Mouse (Mus musculus) heart, embryonic 13.5 days (tissue): ENCODE measurements around the gene Clec4g. TPM values are rescaled to one million over a fixed set of nuclear protein-coding genes. Genes with fewer than 3 reads are reported as not detected.

Experiments
- ATAC-seq: fragments of 200-750 bp; cut with Nextera tagmentation; 2 replicates; pipeline ENCODE4 v1.8.0; 2017; ENCODE audit warnings: moderate TSS enrichment; ENCODE audit not compliant: insufficient number of reproducible peaks, low FRiP score, low TSS enrichment; ENCODE audit errors: extremely low read depth
- H3K27ac ChIP-seq: fragments of 300-500 bp; sonication (generic); replicated peaks from 2 replicates; pipeline ENCODE4 v1.5.1; 2015; ENCODE audit warnings: moderate library complexity, mild to moderate bottlenecking, inconsistent platforms
- H3K27me3 ChIP-seq: fragments of 300-500 bp; sonication (generic); replicated peaks from 2 replicates; pipeline ENCODE4 v1.6.1; 2015; ENCODE audit warnings: mild to moderate bottlenecking, inconsistent platforms
- H3K36me3 ChIP-seq: fragments of 300-500 bp; sonication (generic); 2 replicates; pipeline ENCODE4 v1.6.1; 2015; ENCODE audit warnings: mild to moderate bottlenecking, inconsistent platforms
- H3K4me1 ChIP-seq: fragments of 300-500 bp; sonication (generic); 2 replicates; pipeline ENCODE4 v1.6.1; 2015; ENCODE audit warnings: inconsistent platforms
- H3K4me2 ChIP-seq: fragments of 300-500 bp; sonication (generic); 2 replicates; pipeline ENCODE4 v1.6.1; 2015; ENCODE audit warnings: inconsistent platforms, mild to moderate bottlenecking, moderate library complexity
- H3K4me3 ChIP-seq: fragments of 300-500 bp; sonication (generic); 2 replicates; pipeline ENCODE4 v1.5.1; 2015; ENCODE audit warnings: moderate library complexity, mild to moderate bottlenecking, inconsistent platforms
- H3K9ac ChIP-seq: fragments of 300-500 bp; sonication (generic); 2 replicates; pipeline ENCODE4 v1.6.1; 2015; ENCODE audit warnings: inconsistent platforms, mild to moderate bottlenecking, moderate library complexity
- H3K9me3 ChIP-seq: fragments of 300-500 bp; sonication (generic); 2 replicates; pipeline ENCODE4 v1.6.1; 2016; ENCODE audit warnings: inconsistent platforms
- WGBS: fragments of 180-500 bp; shearing (Covaris S2); methylation state at CpG from one replicate; pipeline ENCODE4 v1.1.7; 2015; ENCODE audit warnings: mixed read lengths; 5-methylcytosine and 5-hydroxymethylcytosine counted together
- polyA plus RNA-seq: library from polyadenylated mRNA; unstranded; fragments of >200 nt; fragmentation: Nextera tagmentation; extraction: Ambion mirVana; gene quantifications from 2 replicates; pipeline ENCODE4 v1.2.1, GENCODE M21; 2015

The Clec4g gene
- polyA plus RNA-seq, 1 experiment from 2014 or later, result 3.7 TPM

- WGBS, result 49% methylated on average over 7 of the region's 7 CpGs
- Histone ChIP-seq H3K9me3 (no peaks in the 10 kb centered on the region), H3K9ac (no peak overlapping the region), H3K4me2 (no peak overlapping the region), H3K36me3 (no peaks in the 10 kb centered on the region), H3K27ac (no peak overlapping the region), H3K4me1 (no peaks in the 10 kb centered on the region), H3K4me3 (no peak overlapping the region), H3K27me3 (no peaks in the 10 kb centered on the region)
- ATAC-seq, result no peak
These were observed 12.8 kb downstream of the Clec4g start for GRCm38 (mm10) chr8:3707611-3708010.

- no peak overlapping the region for H3K4me3 ChIP-seq
- no peaks in the 10 kb centered on the region for H3K27me3 ChIP-seq
- H3K27ac ChIP-seq, result no peak overlapping the region
- no peak overlapping the region for H3K9ac ChIP-seq
- H3K9me3 ChIP-seq, result no peaks in the 10 kb centered on the region
- 39% methylated on average over 4 of the region's 4 CpGs for WGBS
- H3K36me3 ChIP-seq, result no peaks in the 10 kb centered on the region
- no peak overlapping the region for H3K4me2 ChIP-seq
- no peaks in the 10 kb centered on the region for H3K4me1 ChIP-seq
- no peak for ATAC-seq
These were observed 14.7 kb downstream of the Clec4g start for GRCm38 (mm10) chr8:3705711-3706110.

- H3K9ac ChIP-seq, result no peak overlapping the region
- H3K36me3 ChIP-seq, result no peaks in the 10 kb centered on the region
- no peak overlapping the region for H3K27ac ChIP-seq
- no peak overlapping the region for H3K4me2 ChIP-seq
- no peak for ATAC-seq
- H3K27me3 ChIP-seq, result no peaks in the 10 kb centered on the region
- H3K4me3 ChIP-seq, result no peak overlapping the region
- no peaks in the 10 kb centered on the region for H3K9me3 ChIP-seq
- WGBS, result 100% methylated on average over 1 of the region's 1 CpGs
- H3K4me1 ChIP-seq, result no peaks in the 10 kb centered on the region
These were observed 19.0 kb downstream of the Clec4g start for GRCm38 (mm10) chr8:3701491-3701890.

- no peaks in the 10 kb centered on the region for H3K36me3 ChIP-seq
- no peak within 1 kb of the TSS for H3K4me2 ChIP-seq
- ATAC-seq, result no peak
- no peak within 1 kb of the TSS for H3K9ac ChIP-seq
- no peak within 1 kb of the TSS for H3K27ac ChIP-seq
- 0 out of 2 replicates have a peak, but pooled peaks cover 3% of the 10 kb centered on the region for H3K27me3 ChIP-seq
- 81% methylated on average over 3 of the region's 3 CpGs for WGBS
- H3K9me3 ChIP-seq, result no peaks in the 10 kb centered on the region
- H3K4me3 ChIP-seq, result no peak within 1 kb of the TSS
- no peaks in the 10 kb centered on the region for H3K4me1 ChIP-seq
These were observed 26.3 kb downstream of the Clec4g start, which contains the start of gene Fcer2a for GRCm38 (mm10) chr8:3694121-3694520. Gene Fcer2a (minus strand): TSS chr8:3694175.

GRCm38 (mm10) chr8:3690774-3691173 lies 29.7 kb downstream of the Clec4g start:
- 61% methylated on average over 3 of the region's 3 CpGs for WGBS
- no peak overlapping the region for H3K4me3 ChIP-seq
- peaks cover 3% of the 10 kb centered on the region; the same call in 1 of the 2 replicates for H3K27me3 ChIP-seq
- H3K4me2 ChIP-seq, result no peak overlapping the region
- ATAC-seq, result no peak
- no peaks in the 10 kb centered on the region for H3K36me3 ChIP-seq
- no peak overlapping the region for H3K9ac ChIP-seq
- H3K9me3 ChIP-seq, result no peaks in the 10 kb centered on the region
- H3K4me1 ChIP-seq, result no peaks in the 10 kb centered on the region
- H3K27ac ChIP-seq, result no peak overlapping the region

- ATAC-seq, result no peak
- no peaks in the 10 kb centered on the region for H3K4me1 ChIP-seq
- H3K27me3 ChIP-seq, result peaks cover 3% of the 10 kb centered on the region; the same call in 1 of the 2 replicates
- H3K27ac ChIP-seq, result no peak overlapping the region
- WGBS, result 67% methylated on average over 6 of the region's 6 CpGs
- no peak overlapping the region for H3K4me3 ChIP-seq
- no peaks in the 10 kb centered on the region for H3K9me3 ChIP-seq
- no peak overlapping the region for H3K9ac ChIP-seq
- H3K36me3 ChIP-seq, result peaks cover 4% of the 10 kb centered on the region; the same call in 1 of the 2 replicates
- H3K4me2 ChIP-seq, result no peak overlapping the region
These were observed 32.9 kb downstream of the Clec4g start for GRCm38 (mm10) chr8:3687537-3687936.

- 53% methylated on average over 5 of the region's 5 CpGs for WGBS
These were observed 35.0 kb downstream of the Clec4g start for GRCm38 (mm10) chr8:3685422-3685821.

GRCm38 (mm10) chr8:3684530-3684929 lies 35.9 kb downstream of the Clec4g start:
- Histone ChIP-seq H3K4me1 (no peaks in the 10 kb centered on the region), H3K36me3 (peaks cover 33% of the 10 kb centered on the region), H3K27me3 (no peaks in the 10 kb centered on the region; the same call in 1 of the 2 replicates), H3K9me3 (no peaks in the 10 kb centered on the region), H3K4me3 (no peak overlapping the region), H3K9ac (no peak overlapping the region), H3K27ac (no peak overlapping the region), H3K4me2 (no peak overlapping the region)
- no peak for ATAC-seq

More at GRCm38 (mm10) chr8:3685422-3685821, 35.0 kb downstream of the Clec4g start:
- H3K4me1 ChIP-seq, result no peaks in the 10 kb centered on the region
- peaks cover 24% of the 10 kb centered on the region for H3K36me3 ChIP-seq
- no peak overlapping the region for H3K9ac ChIP-seq
- no peak overlapping the region for H3K27ac ChIP-seq
- H3K4me2 ChIP-seq, result no peak overlapping the region
- no peaks in the 10 kb centered on the region; the same call in 1 of the 2 replicates for H3K27me3 ChIP-seq
- H3K4me3 ChIP-seq, result no peak overlapping the region
- ATAC-seq, result no peak
- no peaks in the 10 kb centered on the region for H3K9me3 ChIP-seq

- Histone ChIP-seq H3K36me3 (peaks cover 43% of the 10 kb centered on the region), H3K9me3 (no peaks in the 10 kb centered on the region), H3K9ac (no peak overlapping the region), H3K27ac (no peak overlapping the region), H3K27me3 (no peaks in the 10 kb centered on the region), H3K4me2 (no peak overlapping the region), H3K4me1 (no peaks in the 10 kb centered on the region), H3K4me3 (no peak overlapping the region)
- 63% methylated on average over 6 of the region's 6 CpGs for WGBS
- ATAC-seq, result no peak
These were observed 36.9 kb downstream of the Clec4g start for GRCm38 (mm10) chr8:3683408-3684176.

GRCm38 (mm10) chr8:3682435-3682834 lies 38.0 kb downstream of the Clec4g start:
- H3K27ac ChIP-seq, result no peak overlapping the region
- peaks cover 7% of the 10 kb centered on the region for H3K4me1 ChIP-seq
- H3K9ac ChIP-seq, result no peak overlapping the region
- peaks cover 43% of the 10 kb centered on the region for H3K36me3 ChIP-seq
- WGBS, result 83% methylated on average over 5 of the region's 5 CpGs
- no peaks in the 10 kb centered on the region for H3K27me3 ChIP-seq
- H3K4me2 ChIP-seq, result no peak overlapping the region
- no peak for ATAC-seq
- H3K4me3 ChIP-seq, result no peak overlapping the region
- no peaks in the 10 kb centered on the region for H3K9me3 ChIP-seq

- WGBS, result 79% methylated on average over 5 of the region's 5 CpGs
- H3K9me3 ChIP-seq, result no peaks in the 10 kb centered on the region
- H3K4me3 ChIP-seq, result no peak overlapping the region
- H3K4me2 ChIP-seq, result no peak overlapping the region
- peaks cover 43% of the 10 kb centered on the region for H3K36me3 ChIP-seq
- no peak overlapping the region for H3K9ac ChIP-seq
- no peaks in the 10 kb centered on the region for H3K27me3 ChIP-seq
- H3K4me1 ChIP-seq, result peaks cover 17% of the 10 kb centered on the region
- no peak for ATAC-seq
- H3K27ac ChIP-seq, result no peak overlapping the region
These were observed 40.8 kb downstream of the Clec4g start for GRCm38 (mm10) chr8:3679656-3680055.

- H3K9ac ChIP-seq, result no peak overlapping the region
- H3K4me3 ChIP-seq, result no peak overlapping the region
- H3K4me1 ChIP-seq, result peaks cover 17% of the 10 kb centered on the region
- H3K9me3 ChIP-seq, result no peaks in the 10 kb centered on the region
- 93% methylated on average over 23 of the region's 23 CpGs for WGBS
- ATAC-seq, result no peak
- H3K27ac ChIP-seq, result no peak overlapping the region
- no peaks in the 10 kb centered on the region for H3K27me3 ChIP-seq
- no peak overlapping the region for H3K4me2 ChIP-seq
- peaks cover 43% of the 10 kb centered on the region for H3K36me3 ChIP-seq
These were observed 41.2 kb downstream of the Clec4g start for GRCm38 (mm10) chr8:3679236-3679635.
